Mouse (Mus musculus): Measurements from ENCODE around the gene Bmpr1a.

DNA sequence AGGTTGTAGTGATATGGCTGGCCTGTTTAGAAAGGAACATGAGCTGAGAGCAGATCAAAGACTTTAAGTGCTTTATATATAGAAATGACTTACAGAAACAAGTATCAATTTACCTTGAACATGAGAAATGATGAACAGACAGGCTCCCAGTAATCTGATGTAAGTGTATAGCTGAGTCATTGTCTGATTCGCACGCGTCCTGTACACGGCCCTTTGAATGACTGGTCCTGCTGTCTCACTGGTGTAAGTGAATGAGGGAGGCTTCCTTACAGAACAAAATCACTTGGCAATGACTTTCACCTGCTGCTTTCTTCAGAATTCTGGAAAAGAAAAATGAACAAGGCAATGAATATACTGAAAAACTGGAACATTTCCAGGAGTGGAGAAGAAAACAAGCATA is 55.5 kb downstream of the Bmpr1a start:
- TF ChIP-seq POLR2A (IDR thresholded peaks at IDR 0.05; ENCODE audit: borderline replicate concordance, low read depth, low read length) (no peak), CTCF (IDR thresholded peaks at IDR 0.05; ENCODE audit: low read depth, low read length) (no peak)

Data from bone marrow macrophage, adult 2 months (primary cell).